Mouse (Mus musculus) cortical plate, adult 2 months (tissue): ENCODE data around the gene Ugcg. TPM values are rescaled to one million over a fixed set of nuclear protein-coding genes. Genes with fewer than 3 reads are reported as not detected.

Experiments
- H3K27ac ChIP-seq: fragments of 200-500 bp; 2 replicates; pipeline ENCODE4 v1.5.1; 2012; ENCODE audit warnings: low read length, control low read depth, inconsistent platforms; ENCODE audit not compliant: insufficient read depth
- H3K4me1 ChIP-seq: fragments of 200-500 bp; 2 replicates; pipeline ENCODE4 v1.6.1; 2011; ENCODE audit warnings: low read length; ENCODE audit not compliant: control insufficient read depth, insufficient read depth
- H3K4me3 ChIP-seq: fragments of 200-500 bp; 2 replicates; pipeline ENCODE4 v1.5.1; 2011; ENCODE audit warnings: mild to moderate bottlenecking, low read length, control low read depth; ENCODE audit not compliant: insufficient read depth
- CTCF ChIP-seq: fragments of 200-500 bp; IDR thresholded peaks from 2 replicates; pipeline ENCODE4 v1.5.1; 2011; ENCODE audit warnings: mild to moderate bottlenecking, control low read depth, low read length; ENCODE audit not compliant: insufficient read depth; ENCODE audit errors: extremely low read depth
- POLR2A ChIP-seq: fragments of 200-500 bp; IDR thresholded peaks from 2 replicates; pipeline ENCODE4 v1.6.1; 2011; ENCODE audit warnings: mild to moderate bottlenecking, low read length, control low read depth; ENCODE audit not compliant: insufficient read depth; ENCODE audit errors: extremely low read depth
- polyA plus RNA-seq: library from polyadenylated mRNA; depleted of rRNA; stranded (reverse); fragments of >200 nt; gene quantifications from 2 replicates; pipeline ENCODE4 v1.2.3, GENCODE M21; 2012

The Ugcg gene
- polyA plus RNA-seq, 1 experiment: 59.1 TPM

- no peak overlapping the region for H3K4me3 ChIP-seq
- no peak overlapping the region for H3K27ac ChIP-seq
- TF ChIP-seq POLR2A (no peak), CTCF (no peak)
- H3K4me1 ChIP-seq: no peaks in the 10 kb centered on the region
These were observed 34.1 kb downstream of the Ugcg start for GRCm38 (mm10) chr4:59223055-59223615.

DNA sequence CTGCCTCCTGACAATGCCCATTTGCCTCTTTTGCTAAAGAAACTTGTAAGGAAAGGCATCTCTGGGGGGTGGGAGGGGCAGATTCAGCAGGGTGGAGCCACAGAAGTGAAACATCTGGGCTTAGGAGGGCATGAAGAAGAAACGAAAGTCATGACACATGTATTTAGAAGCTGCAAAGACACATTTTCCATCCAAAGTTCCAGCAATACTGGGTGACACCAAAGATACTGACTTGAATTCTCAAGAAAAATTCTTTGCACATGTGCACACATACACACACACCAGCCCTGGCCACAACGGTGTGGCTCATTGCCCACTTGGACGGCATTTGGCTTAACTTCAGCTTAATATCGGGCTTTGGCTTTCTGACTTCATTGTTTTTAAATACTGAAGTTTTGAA lies 35.8 kb downstream of the Ugcg start:
- no peak for TF ChIP-seq CTCF
- TF ChIP-seq POLR2A: no peak
- H3K4me3 ChIP-seq: no peak overlapping the region
- no peak overlapping the region for H3K27ac ChIP-seq
- no peaks in the 10 kb centered on the region for H3K4me1 ChIP-seq

- no peak for TF ChIP-seq POLR2A
- no peak for TF ChIP-seq CTCF
- no peaks in the 10 kb centered on the region for H3K4me1 ChIP-seq
- H3K4me3 ChIP-seq: no peak overlapping the region
- H3K27ac ChIP-seq: no peak overlapping the region
These were observed 38.0 kb downstream of the Ugcg start for GRCm38 (mm10) chr4:59227047-59227446.

GRCm38 (mm10) chr4:59228951-59229350 lies 39.9 kb downstream of the Ugcg start:
- Histone ChIP-seq H3K27ac (no peak overlapping the region), H3K4me1 (no peaks in the 10 kb centered on the region), H3K4me3 (no peak overlapping the region)
- TF ChIP-seq CTCF: no peak
- no peak for TF ChIP-seq POLR2A

DNA sequence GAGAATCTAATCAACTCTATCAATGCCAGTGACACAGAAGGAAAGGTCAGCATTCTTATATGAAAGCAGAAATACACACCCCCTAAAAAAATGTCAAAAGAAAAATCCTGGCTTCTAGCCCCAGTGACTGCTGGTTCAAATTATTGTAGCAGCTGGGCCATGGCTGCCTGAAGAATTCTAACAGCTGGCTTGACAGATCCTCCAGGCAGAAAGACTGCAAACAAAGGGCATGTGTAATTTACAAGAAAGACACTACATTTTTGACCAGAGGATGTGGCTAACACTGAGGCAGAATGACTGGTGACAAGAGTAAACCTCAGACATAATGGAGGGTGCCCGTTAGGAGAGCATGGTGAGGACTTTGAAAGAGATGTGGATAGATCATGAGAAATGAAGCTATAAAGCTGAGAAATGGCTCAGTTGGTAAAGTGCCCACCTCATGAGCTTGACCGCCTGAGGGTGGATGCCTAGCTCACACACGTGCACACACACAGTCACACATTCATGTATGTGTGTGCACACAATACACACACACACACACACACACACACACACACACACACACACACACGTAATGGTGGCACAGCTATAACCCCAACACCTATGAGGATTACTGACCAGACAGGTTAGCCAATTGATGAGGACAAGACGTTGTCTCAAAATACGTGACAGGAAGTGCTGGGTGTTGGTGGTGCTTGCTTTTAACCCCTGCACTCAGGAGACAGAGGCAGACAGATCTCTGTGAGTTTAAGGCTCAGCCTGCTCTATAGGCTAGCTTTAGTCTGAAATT lies 42.4 kb downstream of the Ugcg start:
- TF ChIP-seq CTCF (no peak), POLR2A (no peak)
- H3K27ac ChIP-seq: no peak overlapping the region
- no peaks in the 10 kb centered on the region for H3K4me1 ChIP-seq
- H3K4me3 ChIP-seq: no peak overlapping the region

DNA sequence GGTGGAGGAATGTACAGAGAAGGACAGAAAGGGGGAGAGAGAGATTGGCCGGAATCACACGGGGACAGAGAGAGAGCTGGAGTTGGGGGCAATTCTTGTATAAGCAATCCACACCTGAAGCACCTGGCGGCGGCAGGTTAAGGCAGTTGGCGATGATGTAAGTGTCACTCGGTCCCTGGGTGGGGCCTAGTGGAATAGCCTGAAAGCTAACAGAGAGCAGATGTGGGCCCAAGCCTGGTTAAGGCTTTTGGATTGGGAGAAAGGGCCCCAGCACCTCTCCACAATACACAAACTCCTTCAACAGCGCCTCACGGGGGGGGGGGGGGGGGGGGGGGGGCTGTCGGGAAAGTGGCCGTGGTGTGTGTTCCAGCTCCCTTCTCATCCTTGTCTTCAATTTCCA lies 45.0 kb downstream of the Ugcg start:
- no peak overlapping the region for H3K4me3 ChIP-seq
- no peak overlapping the region for H3K27ac ChIP-seq
- TF ChIP-seq POLR2A: no peak
- TF ChIP-seq CTCF: no peak
- H3K4me1 ChIP-seq: no peaks in the 10 kb centered on the region

DNA sequence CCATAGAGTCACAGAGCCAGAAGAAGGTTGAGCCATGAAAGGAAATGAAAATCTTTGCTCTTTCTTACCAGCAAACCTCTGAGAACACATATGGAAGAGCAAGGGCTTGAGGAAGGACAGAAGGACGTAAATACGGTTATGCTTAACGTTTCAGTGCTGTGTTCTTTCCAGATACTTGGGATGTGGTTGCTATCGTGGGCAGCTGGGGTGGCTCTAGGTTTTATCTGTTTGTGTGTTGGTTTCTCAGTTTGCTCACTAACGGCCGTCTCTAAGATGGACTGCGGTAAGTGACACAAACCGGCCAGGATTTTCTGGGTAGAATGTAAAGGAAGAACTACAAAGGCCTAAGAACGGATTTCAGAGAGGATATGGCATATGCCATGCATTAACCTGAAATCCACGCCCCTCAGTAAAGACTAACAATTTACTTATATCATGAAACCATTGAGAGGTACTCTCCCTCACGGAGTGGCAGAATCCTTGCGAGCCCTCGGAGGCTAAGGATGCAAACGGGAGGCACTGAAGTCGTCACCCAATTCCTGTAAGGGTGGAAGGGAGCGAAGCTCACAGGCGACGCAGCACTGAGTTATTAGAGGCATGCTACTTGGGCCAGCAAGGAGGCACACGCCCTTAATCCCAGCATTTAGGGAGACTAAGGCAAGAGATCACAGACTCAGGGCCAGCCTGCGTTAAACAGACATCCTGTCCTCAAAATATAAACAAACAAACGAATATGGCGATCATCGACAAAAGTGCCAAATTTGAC lies 45.6 kb downstream of the Ugcg start:
- Histone ChIP-seq H3K4me3 (no peak overlapping the region), H3K27ac (no peak overlapping the region), H3K4me1 (no peaks in the 10 kb centered on the region)
- no peak for TF ChIP-seq CTCF

DNA sequence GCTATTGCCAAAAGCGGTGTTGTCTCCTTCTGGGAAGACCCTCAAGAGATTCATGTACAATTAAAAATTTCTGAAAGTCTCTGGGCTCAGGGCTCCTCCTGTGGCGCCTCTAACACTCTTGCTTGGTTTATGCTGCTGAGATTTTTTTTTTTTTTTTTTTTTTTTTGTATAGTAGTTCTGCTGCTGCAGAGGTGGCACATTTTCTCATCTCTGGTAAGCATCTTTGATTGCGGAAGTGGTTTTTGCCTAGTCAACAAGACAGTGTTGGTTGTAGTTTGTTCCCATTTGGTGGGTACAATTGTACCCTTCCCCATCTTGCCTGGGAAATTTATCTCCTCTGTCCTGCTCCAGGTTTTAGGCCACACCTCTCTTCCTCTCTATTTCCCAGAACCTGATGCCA lies 47.3 kb downstream of the Ugcg start:
- no peak for TF ChIP-seq CTCF
- TF ChIP-seq POLR2A: no peak
- H3K27ac ChIP-seq: no peak overlapping the region
- H3K4me3 ChIP-seq: no peak overlapping the region
- H3K4me1 ChIP-seq: no peaks in the 10 kb centered on the region

DNA sequence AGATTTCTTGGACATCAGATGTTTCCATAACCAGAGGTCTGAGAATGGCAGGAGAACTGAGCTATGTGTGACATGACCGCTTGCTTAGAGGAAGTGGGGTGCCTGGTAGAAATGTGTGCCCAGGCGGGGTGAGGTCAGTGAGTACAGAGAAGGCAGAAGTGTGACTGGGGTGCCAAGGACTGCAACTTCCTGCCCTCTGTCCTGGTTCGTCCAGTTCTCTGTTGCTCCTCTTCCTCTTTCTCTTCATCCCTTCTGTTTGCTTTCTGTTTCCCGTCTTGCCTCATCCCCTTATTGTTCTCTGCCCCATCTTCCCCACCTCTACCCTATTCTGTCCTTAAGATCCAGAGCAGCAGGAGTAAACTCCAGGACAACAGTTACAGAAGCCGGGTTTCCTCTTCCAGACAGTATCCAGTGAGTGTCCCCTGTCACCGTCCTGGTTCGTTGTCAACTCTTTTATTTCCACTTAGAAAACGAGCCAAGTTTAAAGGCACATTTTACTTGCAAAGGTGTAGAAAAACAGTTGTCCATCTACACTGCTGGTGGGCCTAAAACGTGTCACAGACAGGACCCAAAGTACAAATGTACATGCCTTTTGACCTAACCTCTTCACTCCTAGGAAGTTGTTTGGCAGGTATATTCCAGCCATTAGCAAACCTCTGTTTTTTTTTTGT lies 49.7 kb downstream of the Ugcg start:
- TF ChIP-seq POLR2A: no peak
- Histone ChIP-seq H3K27ac (peak overlapping the region; percentile 66; the same call in 1 of the 2 replicates), H3K4me1 (no peaks in the 10 kb centered on the region), H3K4me3 (no peak overlapping the region)

GRCm38 (mm10) chr4:59239312-59239728 lies 50.3 kb downstream of the Ugcg start:
- TF ChIP-seq POLR2A (no peak), CTCF (no peak)
- H3K4me3 ChIP-seq: no peak overlapping the region
- H3K4me1 ChIP-seq: no peaks in the 10 kb centered on the region
- H3K27ac ChIP-seq: no peak overlapping the region
